Mouse (Mus musculus) thymus, postnatal 0 days (tissue): Measurements from ENCODE around the gene Rbm38. TPM values are rescaled to one million over a fixed set of nuclear protein-coding genes. Genes with fewer than 3 reads are reported as not detected.

ENCODE experiments used
- DNase-seq: peaks from one replicate; pipeline ENCODE4 v3.0.0-alpha.2; 2015; ENCODE audit warnings: low spot score
- polyA plus RNA-seq: library from polyadenylated mRNA; unstranded; fragments of >200 nt; fragmentation: Nextera tagmentation; extraction: Ambion mirVana; gene quantifications from 2 replicates; pipeline ENCODE4 v1.2.1, GENCODE M21; 2015

Rbm38 gene
- polyA plus RNA-seq, result 144 and 151 TPM in 2 replicates

DNA sequence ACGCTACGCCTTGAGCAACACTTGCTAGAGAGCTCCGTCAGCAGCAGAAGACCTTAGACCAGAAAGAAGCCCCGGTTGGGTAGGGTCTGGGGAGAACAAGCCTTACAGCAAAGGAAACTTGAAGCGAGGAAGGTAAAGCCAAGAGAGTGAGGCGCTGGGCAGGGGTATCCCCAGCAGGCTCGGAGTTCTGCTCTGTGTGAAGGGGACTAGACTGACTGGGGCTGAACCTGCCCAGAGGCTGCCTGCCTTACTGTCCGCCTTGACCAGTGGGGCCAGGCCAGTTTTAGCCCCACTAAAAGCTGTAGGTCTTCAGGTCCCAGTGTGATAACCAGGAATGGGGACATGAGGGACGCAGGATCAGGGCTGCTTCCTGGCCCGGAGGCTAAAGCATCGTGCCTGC lies at the start of gene Rbm38:
Rbm38 (plus strand) TSS at position 69 of the 400 bp plus-strand sequence.
- DNase-seq, result no peak

DNA sequence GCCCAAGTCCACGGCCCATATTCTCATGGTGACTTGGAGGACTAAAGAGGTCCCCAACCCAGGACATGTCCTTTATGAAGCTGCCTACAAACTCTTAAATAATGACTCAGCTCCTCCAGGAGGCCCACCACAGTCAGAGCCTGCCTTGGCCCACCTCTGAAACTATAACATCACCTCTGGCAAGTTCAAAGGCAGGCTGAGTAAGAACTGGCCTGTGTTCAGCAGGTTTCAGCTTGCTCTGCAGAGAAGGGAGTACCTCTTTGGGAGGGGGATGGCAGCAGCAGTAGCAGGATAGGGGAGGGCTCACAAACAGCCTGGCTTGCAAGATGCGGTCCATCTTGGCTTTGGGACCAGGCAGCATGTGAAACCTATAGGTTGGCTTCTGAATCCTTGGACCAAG lies 48.4 kb upstream of the Rbm38 start:
- DNase-seq, result no peak

- DNase-seq, result peak; percentile 34
These were observed 46.3 kb upstream of the Rbm38 start for GRCm38 (mm10) chr2:172973806-172974565.

- DNase-seq, result peak; percentile 9
These were observed 45.6 kb upstream of the Rbm38 start for GRCm38 (mm10) chr2:172974701-172975100.

GRCm38 (mm10) chr2:172975159-172975558 lies 45.1 kb upstream of the Rbm38 start:
- no peak for DNase-seq

DNA sequence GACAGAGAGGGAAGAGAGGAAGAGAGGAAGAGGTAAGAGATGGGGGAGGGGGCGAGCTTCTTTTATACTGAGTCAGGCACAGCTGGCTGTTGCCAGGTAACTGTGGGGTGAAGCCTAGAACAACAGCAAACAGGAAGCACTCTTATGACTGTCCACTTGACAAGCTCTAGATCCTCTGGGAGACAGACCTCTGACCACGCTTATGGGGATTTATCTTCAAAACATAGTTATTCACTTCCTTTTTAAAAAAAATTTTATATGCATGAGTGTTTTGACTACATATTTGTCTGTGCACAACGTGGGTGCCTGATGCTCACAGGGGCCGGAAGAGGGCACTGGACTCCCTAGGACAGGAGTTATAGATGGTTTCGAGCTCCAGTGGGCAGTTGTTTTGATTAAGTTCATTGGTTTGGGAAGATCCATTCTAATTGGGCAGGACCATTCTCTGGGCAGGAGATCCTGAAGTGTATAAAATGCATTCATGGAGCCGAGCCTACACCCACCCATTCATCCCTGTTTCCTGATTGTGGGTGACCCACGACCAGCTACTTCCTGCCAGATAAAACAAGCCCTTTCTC lies 43.5 kb upstream of the Rbm38 start:
- peak; percentile 77 for DNase-seq

DNA sequence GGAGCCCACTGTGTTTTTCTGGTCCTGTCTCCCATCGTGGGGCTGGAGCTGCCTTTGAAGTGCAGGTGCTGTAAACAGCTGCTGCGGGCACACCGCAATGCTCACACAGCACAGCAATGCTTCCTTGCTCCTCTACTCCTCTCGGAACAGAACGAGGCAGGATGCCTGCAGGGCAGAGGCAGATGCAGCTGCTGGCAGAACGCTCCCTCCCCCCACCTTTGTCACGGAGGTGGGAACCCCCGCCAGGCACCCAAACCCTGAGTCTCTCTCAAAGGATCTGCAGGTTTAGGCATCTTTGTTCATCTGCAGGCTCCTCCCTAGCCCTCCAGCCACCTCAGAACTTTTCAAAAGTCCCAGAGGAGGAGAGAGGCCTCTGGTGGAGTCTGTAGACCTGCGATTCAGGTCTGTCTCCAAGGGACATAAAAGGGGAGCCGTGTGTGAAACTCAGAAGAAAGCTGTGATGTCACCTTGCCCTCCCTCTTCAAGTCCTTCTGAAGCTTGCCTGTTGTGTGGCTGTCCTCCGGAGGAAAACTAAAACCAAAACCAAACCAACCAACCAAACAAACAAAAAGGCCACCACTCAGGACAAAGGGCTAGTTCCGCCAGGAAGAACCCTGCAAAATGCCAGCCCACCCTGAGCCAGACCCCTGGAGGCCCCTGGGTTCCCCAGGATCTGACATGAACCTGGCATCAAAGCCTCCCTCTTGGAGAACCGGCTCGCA lies 42.7 kb upstream of the Rbm38 start, which contains the start of gene Spo11:
Spo11 (plus strand) TSS at position 292 of the 722 bp plus-strand sequence.
- DNase-seq, result peak; percentile 97

- no peak for DNase-seq
These were observed 42.1 kb upstream of the Rbm38 start for GRCm38 (mm10) chr2:172978131-172978633.

GRCm38 (mm10) chr2:172979666-172980345 lies 40.5 kb upstream of the Rbm38 start:
- peak; percentile 2 for DNase-seq

GRCm38 (mm10) chr2:172982776-172983561 lies 37.3 kb upstream of the Rbm38 start:
- DNase-seq, result peak; percentile 37

GRCm38 (mm10) chr2:172990161-172990560 lies 30.1 kb upstream of the Rbm38 start:
- DNase-seq, result no peak

GRCm38 (mm10) chr2:172996207-172996606 lies 24.1 kb upstream of the Rbm38 start:
- peak; percentile 86 for DNase-seq

DNA sequence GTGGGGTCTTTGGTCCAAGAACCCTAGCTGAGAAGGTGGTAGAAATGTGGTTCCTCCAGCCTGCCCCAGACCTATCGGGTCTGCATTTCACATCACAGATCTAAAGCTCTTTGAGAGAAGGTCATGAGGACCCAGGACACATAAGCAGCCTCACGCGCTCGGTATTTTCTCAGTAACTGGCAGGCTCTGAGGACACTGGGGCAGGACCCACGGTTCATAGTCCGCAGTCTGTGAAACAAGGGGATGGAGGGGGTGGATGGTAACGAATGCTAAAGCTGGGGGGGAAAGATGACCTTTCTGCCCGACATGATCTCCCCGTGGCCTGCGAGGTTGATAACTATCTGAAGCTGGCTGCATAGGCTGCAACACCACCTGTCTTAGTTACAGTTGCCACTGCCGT lies 22.6 kb upstream of the Rbm38 start:
- no peak for DNase-seq

GRCm38 (mm10) chr2:172998478-172998877 lies 21.8 kb upstream of the Rbm38 start:
- DNase-seq, result no peak

DNA sequence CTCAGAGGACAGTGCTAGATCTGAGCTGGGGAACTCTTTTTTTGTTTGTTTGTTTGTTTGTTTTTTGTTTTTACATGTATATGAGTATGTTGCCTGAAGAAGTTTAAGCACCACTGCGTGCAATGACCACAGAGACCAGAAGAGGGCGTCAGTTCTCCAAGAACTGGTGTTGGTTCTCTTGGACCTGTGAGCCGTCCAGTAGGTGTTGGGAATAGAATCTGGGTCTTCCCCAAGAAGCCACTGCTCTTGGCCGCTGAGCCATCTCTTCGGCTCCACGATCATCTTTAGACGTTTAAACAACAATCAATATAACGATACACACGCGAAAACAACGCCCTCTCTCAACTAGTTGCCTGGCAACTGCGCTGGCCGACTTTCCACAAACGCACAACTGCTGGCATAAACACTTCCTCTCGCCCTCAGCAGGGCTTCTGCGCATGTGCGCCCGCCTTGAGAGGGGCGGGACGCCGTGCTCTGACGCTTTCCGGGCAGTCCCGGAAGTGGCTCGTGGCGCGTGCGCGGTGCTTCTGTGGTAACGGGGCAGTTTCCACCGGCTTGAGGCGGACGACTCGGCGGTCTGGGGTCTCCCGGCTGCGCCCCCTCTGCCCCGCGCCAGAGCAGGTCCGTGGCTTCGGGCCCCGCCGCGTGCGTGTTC lies 20.5 kb upstream of the Rbm38 start, which contains the start of gene Rae1:
Rae1 (plus strand) TSS at position 488 of the 655 bp plus-strand sequence.
- peak; percentile 99 for DNase-seq

DNA sequence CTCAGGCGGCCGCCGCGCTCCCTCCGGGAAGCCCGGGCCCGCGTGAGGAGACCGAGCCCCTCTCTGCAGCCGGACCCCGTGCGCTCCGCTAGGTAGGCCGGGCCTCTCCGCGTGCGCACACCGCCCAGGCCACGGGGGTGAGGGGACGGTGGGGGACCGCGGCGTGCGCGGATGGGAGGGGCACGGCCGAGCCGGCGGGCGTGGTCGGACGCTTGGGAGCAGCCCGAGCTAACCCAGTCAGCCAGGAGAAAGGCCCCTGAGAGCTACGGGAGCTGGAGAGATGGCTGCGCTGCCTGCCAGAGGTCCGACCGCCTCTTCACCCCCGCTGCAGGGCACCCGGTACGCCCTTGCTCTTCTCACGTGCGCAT lies 20.0 kb upstream of the Rbm38 start:
- DNase-seq, result no peak

DNA sequence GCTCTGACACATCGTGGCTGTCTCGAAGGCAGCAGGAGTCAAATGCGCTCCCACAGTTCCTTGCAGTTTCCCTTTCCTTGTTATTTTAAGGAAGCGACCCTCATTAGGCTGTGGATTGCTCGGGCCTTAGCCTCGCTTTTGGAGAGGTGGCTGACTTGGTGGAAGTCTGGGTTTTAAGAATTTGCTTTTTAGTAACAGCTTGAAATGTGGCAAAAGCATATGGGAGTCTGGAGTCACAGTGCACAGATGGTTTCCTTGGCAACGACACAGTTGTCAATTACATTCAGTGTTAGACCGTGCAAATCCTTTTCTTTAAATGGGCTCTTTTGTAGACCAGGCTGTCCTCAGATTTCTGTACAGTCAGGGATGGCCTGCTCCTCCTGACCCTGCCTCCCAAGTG lies 19.4 kb upstream of the Rbm38 start:
- DNase-seq, result peak; percentile 11

GRCm38 (mm10) chr2:173003737-173004136 lies 16.6 kb upstream of the Rbm38 start:
- DNase-seq, result no peak

- DNase-seq, result no peak
These were observed 10.0 kb upstream of the Rbm38 start for GRCm38 (mm10) chr2:173010220-173010717.

- DNase-seq, result no peak
These were observed 8.9 kb upstream of the Rbm38 start for GRCm38 (mm10) chr2:173011440-173011839.
